Mouse (Mus musculus) T-cell, adult 2 months (primary cell): ENCODE measurements around the gene Lif.

Experiments used
- DNase-seq: peaks from one replicate; pipeline ENCODE4 v3.0.0; 2022; ENCODE audit warnings: low spot score

The Lif gene

DNA sequence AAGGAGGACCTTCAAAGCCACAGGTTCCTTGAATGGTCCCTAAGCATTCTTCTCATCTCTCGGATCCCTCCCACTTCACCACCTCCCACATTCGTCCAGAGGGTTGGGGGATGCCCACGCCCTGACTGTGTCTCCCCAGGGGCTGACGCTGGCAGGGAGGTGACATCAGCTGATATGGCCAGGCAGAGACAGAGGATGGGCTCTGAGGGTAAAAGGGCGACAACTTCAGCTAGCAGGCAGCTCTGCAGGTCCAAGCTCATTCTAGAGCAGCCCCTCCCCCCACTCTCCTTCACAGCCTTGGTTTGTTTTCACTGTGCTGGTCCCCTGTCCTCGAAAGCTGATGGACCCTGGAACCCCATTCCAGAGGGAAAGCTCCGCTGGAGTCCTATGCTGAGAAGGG is 41.3 kb downstream of the Lif start:
- DNase-seq, result no peak

DNA sequence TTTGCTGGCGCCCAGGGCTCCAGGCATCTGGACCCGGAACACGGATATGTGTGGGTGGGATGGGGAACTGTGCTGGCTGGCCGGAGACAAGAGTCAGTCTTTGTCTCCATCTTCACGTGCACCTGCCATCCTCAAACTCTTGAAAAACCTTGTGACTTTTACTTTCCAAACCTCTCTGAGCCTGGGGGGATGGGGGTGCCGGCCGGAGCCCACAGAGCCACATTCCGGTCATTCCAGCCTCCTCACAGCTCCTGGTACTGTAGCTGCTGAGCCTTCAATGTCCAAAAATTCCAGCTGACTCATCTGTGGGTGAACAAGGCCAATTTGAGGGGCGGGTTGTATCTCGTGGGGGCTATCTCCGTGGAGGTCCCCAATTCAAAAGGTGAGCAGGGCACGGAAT is 41.8 kb downstream of the Lif start:
- DNase-seq, result no peak

DNA sequence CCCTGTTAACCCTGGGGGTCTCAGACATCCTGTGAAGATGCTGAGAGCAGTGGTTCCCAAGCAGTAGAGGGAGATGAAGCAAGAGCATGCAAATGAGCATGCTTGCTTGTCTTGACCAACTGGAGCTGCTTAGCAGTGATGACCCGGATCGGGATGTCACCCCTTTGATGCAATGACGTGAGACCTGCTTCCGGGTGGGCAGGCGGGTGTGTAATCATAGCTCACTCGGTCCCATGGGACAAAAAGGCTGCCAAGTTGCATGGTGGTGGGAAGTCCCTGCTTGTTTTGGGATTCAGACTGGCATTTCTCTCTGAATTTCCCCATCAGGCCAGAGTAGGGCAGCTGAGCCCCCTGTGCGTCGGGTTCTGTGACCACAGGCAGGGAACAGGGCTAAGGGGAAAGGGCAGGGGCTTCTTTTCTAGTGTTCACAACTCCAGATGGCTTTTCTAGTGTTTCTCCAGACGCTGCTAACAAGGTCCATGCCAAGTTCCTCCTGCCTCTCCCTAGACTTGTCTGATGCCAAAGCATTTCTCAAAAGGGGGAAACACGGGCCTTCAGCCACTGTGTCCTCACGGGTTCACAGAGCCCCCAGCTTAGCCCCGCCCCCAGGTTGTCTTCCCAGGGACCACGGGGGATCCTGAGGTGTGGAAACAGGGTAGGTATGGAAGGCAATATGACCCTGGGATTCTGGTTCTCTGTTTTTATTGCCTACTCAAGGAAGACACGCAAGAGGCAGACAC is 42.5 kb downstream of the Lif start:
- no peak for DNase-seq

DNA sequence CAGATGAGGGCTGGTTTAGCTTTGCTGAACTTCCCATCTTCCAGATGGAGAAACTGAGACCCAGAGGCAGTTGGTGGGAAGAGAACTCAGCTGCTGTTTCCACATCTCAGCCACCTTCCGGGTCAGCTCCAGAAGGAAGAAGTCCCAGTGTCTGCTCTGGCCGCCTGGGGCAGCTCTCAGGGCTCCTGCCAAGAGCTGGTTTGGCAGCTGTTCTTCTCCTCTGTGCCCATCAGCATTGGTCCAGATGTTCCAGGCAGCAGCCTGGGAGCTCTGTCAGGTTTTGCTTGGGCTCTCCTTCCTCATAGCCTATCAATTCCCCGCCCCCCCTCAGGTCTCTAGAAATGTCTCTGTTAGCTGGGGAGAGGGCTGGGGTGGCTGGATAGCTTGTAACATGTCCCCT is 43.3 kb downstream of the Lif start:
- DNase-seq, result no peak

DNA sequence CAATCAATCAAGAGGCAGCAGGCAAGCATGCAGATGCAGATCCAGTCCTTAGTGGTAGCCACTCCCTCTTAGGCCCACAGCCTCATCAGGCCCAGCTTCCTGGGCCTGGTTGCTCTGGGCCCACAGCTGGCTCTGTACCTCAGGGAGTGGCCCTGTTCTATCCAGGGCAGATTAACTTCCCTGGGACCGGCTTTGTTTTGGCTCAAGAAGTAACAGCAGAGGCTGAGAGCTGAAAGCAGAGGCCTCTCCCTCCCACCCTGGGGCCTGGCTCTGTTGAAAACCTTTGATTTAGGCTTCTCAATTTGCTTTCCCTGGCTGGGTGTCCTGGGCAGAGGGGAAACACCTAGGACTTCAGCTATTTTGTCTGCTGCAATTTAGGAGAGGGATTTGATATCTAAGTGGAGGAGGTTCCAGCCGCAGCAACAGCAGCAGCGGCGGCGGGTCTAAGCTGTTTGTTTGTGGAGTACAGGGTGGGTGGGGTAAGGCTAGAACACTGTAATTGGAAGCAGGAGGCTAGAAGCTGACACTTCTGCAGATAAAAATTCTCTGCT is 45.1 kb downstream of the Lif start:
- DNase-seq, result no peak

DNA sequence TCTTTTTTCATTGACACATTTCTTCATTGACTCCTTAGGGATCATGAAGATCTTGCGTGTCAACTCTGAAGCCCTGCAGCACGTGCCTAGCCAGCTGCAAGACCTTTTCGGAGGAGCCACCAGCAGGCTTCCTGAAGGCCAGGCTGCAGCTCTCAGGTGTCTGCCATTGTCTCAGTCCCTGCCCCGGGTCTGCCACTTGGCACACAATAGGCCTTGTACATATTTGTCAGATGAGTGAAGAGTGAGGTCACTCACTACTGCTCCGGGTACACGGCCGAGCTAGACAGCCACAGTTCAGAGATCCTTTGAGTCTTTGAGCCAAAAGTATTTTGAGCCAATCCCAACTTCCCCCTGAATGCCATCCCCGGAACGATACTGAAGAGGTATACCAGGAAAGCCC is 45.7 kb downstream of the Lif start:
- DNase-seq, result no peak

DNA sequence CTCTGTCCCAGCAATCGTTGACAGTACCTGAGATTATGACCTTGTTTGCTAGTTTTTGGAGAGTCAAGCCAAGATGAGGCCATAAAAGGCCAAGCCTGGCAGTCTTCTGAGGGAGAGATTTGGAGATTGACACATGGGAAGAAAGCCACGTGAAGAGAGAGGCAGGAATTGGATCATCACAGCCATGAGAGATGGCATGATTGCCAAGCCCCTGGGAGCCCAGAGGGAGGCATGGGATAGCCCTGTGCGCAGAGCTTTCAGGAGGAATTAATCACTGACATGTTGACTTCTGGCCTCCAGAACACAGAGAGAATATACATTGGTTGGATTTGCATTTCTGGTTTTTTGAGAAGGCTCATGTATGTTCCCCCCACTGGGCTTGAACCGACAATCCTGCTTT is 46.8 kb downstream of the Lif start:
- no peak for DNase-seq

DNA sequence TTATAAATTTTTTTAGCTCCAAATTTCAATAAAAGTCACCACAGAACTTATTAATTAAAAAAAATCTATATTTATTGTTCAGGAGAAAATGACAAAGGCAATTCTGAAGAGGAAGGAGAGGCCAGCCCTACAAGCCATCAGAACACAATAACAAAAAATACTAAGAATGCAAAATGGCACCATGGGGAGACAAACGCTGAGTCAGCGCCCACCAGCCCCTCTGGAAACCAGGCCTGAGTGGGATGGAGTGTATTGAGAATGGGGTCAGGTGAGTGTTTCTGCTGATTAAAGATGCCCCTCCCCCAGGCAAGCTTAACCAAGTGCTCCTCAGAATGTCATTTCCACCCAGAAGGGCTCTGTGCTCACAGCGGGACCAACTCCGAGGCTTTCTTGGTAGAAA is 47.7 kb downstream of the Lif start:
- no peak for DNase-seq

DNA sequence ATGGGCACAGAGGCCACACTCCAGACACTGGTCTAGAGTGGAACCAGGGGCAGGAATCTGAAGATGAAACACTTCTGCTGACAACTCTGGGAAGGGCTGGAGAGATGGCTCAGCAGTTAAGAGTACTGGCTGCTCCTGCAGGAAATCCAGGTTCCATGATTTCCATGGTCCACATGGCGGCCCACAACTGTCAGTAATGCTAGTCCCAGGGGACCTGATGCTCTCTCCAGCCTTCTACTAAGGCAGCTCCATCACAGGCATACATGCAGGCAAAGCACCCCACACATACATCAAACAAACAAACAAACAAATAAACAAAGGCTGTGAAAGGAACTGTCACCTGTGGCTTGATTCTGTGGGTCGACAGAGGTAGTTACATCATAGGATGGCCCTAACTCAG is 48.7 kb downstream of the Lif start:
- no peak for DNase-seq

DNA sequence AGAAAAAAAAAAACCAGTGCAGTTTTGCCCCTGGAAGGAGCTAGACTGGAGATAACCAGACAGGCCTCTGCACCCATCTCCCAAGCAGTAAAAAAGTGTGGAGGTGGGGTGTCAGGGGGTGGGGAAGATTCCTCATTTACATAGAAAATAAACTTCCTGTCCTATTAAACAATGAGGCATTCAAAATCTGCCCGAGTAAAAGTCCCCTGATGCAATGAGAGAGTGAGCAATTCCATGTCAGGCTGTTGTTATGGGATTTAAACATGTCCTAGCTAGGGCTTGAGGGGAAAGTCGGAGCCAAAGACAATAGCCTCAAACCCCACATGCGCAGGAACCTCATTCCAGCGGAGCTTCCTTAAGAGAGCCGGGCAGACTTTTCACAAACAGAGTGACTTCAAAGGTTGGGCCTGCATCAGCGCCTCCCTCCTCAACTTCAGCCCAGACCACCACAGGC is 50.7 kb downstream of the Lif start:
- DNase-seq, result no peak

DNA sequence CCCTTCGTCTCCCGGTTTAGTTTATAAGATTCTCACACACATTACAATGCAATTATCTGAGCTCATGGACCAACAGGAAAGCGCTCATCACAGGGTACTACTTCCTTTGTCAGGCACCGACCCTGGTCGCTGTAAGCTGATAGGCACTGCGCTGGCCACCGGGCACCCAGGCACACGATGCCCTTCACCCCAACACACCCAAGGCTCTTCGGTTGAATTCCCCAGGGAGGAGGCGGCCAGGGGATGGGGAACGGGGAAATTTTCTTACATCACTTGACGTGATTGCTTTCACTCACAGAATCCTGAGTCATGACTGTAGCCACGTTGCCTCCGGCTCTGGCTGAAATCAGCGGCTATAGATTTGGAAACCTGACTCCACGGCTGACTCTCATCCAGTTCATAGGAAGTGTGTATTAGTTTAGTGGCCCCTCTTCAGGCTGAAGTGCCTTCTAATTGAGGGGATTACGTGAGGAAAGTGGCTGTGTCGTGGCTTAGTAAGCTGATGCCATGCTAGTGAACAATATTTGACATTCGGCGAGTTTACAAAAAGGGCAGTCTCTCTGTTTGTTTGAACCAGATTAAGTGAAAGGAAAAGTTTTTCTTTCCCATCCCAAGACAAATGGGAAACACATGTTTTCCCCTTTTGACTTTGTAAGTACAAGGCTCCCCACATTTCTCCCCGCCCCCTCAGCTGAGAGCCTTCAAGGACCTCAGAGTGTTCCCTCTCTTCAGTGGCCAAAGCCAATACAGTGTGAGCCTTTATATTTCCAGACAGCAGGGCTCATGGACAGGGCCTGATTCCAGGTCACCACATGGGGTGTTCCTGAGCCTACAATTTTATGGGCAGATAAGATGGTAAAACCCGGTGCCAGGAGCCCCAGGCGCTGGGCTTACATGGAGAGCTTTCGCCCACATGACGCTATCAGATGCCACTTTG is 51.4 kb downstream of the Lif start:
- no peak for DNase-seq

DNA sequence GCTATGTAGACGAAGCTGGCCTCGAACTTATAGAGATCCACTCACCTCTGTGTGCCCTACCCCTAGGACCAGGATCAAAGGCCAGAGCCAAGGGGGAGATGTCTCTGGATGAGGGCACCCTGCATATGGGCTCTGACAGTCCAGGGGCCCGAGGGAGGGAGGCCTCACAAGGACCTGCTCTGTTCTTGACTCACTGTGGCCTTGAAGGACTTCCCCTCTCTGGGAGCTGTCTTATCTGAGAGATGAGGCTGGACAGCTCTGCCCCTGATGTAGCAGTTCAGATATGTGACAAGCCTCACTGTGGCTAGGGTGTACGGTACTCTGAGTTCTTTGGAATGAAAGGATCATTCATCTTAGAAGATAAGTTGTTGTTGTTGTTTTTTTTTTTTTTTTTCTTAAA is 52.3 kb downstream of the Lif start:
- DNase-seq, result no peak

DNA sequence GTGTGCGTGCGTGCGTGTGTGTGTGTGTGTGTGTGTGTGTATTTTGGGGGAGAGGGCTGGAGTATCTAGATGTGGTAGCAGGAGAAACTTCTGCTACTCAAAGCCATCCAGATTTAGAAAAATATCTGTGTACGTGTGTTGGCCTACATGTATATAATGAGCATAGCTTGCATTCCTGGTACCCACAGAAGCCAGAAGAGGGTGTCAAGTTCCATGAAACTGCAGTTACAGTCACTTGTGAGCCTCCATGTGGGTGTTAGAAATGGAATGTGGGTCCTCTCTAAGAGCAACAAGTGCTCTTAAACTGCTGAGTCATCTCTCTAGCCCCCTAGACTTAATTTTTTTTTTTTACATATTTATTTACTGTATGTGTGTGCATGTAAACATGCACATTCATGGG is 53.0 kb downstream of the Lif start:
- no peak for DNase-seq

DNA sequence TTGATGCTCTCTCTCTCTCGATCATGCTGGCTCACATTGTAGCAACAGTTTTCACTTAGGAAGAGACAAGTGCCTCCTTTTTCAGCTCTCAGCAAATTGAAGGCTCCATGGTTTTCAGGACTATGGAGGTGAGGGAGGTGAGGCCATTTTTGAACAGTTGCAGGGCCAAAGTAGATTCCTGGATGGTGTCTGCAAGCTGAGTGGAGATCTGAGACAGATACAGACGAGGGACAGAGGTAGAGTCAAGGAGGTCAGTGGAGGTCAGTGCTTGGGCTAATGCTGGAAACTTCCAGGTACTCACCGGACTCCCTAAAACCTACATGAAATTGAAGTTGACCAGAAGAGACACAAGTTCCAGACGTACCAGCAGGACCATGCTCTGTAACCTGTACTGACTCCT is 54.8 kb downstream of the Lif start:
- no peak for DNase-seq

DNA sequence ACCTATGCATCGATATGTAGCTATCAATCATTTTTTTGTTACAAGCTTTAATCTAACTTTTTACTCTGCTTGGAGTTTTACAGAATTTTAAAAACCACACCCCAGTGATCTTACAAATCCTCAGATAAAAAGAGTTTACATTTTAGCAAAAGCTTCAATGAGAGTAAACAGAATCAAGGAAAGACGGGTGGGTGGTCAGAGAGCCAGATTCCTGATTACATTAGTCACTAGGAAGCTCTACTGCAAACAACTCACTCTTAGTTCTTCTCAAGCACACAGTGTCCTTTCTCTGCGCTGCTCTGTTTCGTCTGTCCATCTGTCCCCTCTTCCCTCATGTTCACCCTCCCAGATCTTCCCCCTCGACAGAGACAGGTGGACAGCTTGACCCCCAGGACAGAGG is 59.9 kb downstream of the Lif start:
- DNase-seq, result no peak

DNA sequence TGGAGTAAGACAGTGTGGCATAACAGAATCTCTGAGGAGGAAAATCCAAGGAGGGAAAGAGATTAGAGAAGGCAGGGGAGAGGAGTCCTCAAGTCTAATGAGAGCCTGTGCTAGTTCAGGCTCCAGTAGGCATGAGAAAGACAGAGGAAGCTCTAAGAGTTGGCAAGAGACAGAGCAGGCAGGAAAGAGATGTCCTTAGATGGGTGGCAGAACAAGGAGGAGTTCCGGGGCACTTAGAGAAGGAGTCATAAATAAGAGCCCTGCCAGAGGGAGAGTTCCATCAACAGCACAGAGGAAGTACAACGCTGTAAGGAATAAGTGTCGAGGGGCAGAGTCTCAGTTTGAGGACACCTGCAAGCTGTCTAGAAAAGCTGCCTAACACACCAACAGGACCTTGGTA is 60.7 kb downstream of the Lif start:
- no peak for DNase-seq

DNA sequence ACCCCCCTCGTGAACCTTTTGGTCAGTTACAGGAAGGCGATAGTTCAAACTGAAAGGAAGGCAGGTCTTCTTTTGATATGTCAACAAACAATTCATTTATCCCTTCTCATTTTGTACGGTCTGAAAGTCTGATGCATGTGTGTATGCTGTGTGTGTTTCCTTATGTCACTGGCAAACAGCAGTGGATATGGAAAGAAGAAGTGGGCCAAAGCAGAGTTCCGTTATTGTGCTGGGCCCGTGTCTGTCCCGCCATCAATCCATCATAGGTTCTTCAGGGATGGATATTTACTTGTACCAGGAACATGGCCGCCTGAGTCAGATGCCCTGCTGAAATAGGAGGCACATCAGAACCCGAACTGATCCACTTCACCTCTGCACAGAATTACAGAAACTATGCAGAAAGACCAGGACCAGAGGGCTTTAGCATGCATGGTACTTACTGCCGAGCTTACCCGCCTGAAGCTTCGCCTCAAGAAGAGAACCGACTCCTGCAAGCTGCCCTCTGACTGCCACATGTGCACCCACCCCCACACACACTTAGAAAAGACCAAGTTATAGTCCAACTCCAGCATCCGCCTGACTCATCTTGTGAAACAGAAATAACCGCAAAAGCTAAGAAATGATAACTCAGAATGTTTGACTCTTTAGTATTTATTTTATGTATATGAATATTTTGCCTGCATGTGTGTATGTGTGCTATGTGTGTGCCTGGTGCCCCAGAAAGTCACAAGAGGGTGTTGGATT is 62.0 kb downstream of the Lif start:
- DNase-seq, result no peak

DNA sequence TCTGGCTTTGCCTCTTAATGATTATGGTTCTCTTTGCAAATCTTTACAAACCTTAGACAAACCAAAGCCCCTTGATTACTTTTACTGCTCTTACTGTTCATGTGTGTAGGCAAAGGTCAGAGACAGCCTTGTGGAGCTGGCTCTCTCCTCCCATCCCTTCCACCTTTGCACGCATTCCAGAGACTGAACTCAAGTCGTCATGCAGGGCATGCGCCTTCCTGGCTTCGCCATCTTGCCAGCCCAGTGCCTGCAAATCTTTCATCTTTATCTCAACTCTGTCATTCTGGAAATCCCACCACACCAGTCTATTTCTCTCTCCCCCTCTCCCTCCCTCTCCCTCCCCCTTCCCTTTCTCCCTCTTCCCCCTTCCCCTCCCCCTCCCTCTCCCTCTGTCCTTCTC is 63.5 kb downstream of the Lif start:
- no peak for DNase-seq
